Mouse (Mus musculus): ENCODE results near the gene Otud7b.

- TF ChIP-seq CTCF (IDR thresholded peaks at IDR 0.05; ENCODE audit: extremely low read depth, insufficient read length, insufficient replicate concordance, low read depth, low read length) (no peak), POLR2A (IDR thresholded peaks at IDR 0.05; ENCODE audit: low read depth, low read length) (no peak)
These were observed 4.0 kb downstream of the Otud7b start for GRCm38 (mm10) chr3:96108315-96108714.
